Mouse (Mus musculus) lung, adult 2 months (tissue): ENCODE data around the gene Cwc27.

Experiments used
- CTCF ChIP-seq: fragments of 200-500 bp; IDR thresholded peaks from 2 replicates; pipeline ENCODE4 v1.5.1; 2011; ENCODE audit warnings: mild to moderate bottlenecking, low read length, control low read depth; ENCODE audit not compliant: insufficient read depth
- POLR2A ChIP-seq: fragments of 200-500 bp; IDR thresholded peaks from 2 replicates; pipeline ENCODE4 v1.6.1; 2011; ENCODE audit warnings: low read depth, mild to moderate bottlenecking, control low read depth, low read length, borderline replicate concordance; ENCODE audit errors: extremely low read depth

DNA sequence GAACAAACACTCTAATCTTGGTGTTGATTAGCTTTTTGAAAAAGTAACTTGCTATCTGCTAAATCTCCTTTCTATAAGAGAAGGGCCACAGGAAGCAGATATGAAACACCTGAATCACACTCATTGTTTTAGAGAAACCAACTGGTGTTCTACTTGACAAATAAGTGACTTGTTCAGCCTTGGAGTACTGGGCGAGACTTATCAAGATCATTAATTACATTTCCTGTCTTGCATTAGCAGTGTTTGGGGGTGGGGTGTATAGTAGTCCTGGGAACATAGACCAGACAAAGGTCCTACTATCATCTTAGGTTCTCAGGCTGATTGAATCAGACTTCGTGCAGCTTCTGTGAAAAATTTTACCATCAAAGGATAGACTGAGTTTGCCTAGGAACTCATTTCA is 196.5 kb downstream of the Cwc27 start:
- TF ChIP-seq POLR2A, result no peak
- TF ChIP-seq CTCF, result no peak
